Mouse (Mus musculus) olfactory bulb, adult 2 months (tissue): ENCODE measurements around the gene Il23r.

Experiments used
- CTCF ChIP-seq: fragments of 200-500 bp; IDR thresholded peaks from 2 replicates; pipeline ENCODE4 v1.5.1; 2012; ENCODE audit warnings: low read depth, mild to moderate bottlenecking, low read length, moderate library complexity; ENCODE audit not compliant: insufficient read depth
- POLR2A ChIP-seq: fragments of 200-500 bp; IDR thresholded peaks from 2 replicates; pipeline ENCODE4 v1.6.1; 2012; ENCODE audit warnings: mild to moderate bottlenecking, low read depth, low read length, moderate library complexity; ENCODE audit not compliant: insufficient read depth

- TF ChIP-seq CTCF (no peak), POLR2A (no peak)
Observed at GRCm38 (mm10) chr6:67431808-67432207, 59.8 kb downstream of the Il23r start.
